Mouse (Mus musculus) testis, postnatal 14 days (tissue): ENCODE measurements around the gene Zbtb12.
"Not testable (repeated sequence)": the region's sequence is repeated elsewhere in the genome, so short reads cannot be mapped to it uniquely, and the experiment has no call there.

Experiments
- DNase-seq: peaks from one replicate; pipeline ENCODE4 v3.0.0; 2021; ENCODE audit warnings: low spot score

The Zbtb12 gene

GRCm38 (mm10) chr17:34874321-34874720 lies 5.0 kb upstream of the Zbtb12 start:
- DNase-seq, result no peak

GRCm38 (mm10) chr17:34881166-34881565 lies 1.9 kb downstream of the Zbtb12 start:
- DNase-seq, result no peak

GRCm38 (mm10) chr17:34881683-34882310 lies 2.5 kb downstream of the Zbtb12 start, which contains the start of gene Gm20547:
Gm20547 (minus strand) TSS chr17:34882042.
- no peak for DNase-seq

- DNase-seq, result no peak
These were observed 4.0 kb downstream of the Zbtb12 start for GRCm38 (mm10) chr17:34883332-34883731.

- no peak for DNase-seq
These were observed 5.4 kb downstream of the Zbtb12 start for GRCm38 (mm10) chr17:34884704-34885103.

GRCm38 (mm10) chr17:34885615-34886014 lies 6.3 kb downstream of the Zbtb12 start:
- DNase-seq, result no peak

- no peak for DNase-seq
These were observed 8.7 kb downstream of the Zbtb12 start for GRCm38 (mm10) chr17:34887942-34888341.

GRCm38 (mm10) chr17:34890074-34890743 lies 10.9 kb downstream of the Zbtb12 start:
- DNase-seq, result no peak

- DNase-seq, result no peak
These were observed 12.1 kb downstream of the Zbtb12 start for GRCm38 (mm10) chr17:34891377-34891776.

- no peak for DNase-seq
These were observed 14.0 kb downstream of the Zbtb12 start for GRCm38 (mm10) chr17:34893072-34893824.

GRCm38 (mm10) chr17:34894074-34894597 lies 14.9 kb downstream of the Zbtb12 start:
- peak; percentile 94 for DNase-seq

- peak; percentile 72 for DNase-seq
These were observed 15.7 kb downstream of the Zbtb12 start for GRCm38 (mm10) chr17:34894801-34895530.

- no peak for DNase-seq
These were observed 16.4 kb downstream of the Zbtb12 start for GRCm38 (mm10) chr17:34895724-34896123.

- peak; percentile 46 for DNase-seq
These were observed 17.1 kb downstream of the Zbtb12 start for GRCm38 (mm10) chr17:34896366-34896765.

GRCm38 (mm10) chr17:34897373-34898159 lies 18.3 kb downstream of the Zbtb12 start:
- no peak for DNase-seq

- peak; percentile 83 for DNase-seq
These were observed 18.9 kb downstream of the Zbtb12 start, which contains the start of the genes C2 and Ehmt2 for GRCm38 (mm10) chr17:34898160-34898586. C2 (minus strand) TSS chr17:34898265. Ehmt2 (plus strand) TSS chr17:34898469.

- DNase-seq, result no peak
These were observed 19.4 kb downstream of the Zbtb12 start for GRCm38 (mm10) chr17:34898706-34899052.

- DNase-seq, result peak; percentile 67
These were observed 20.0 kb downstream of the Zbtb12 start for GRCm38 (mm10) chr17:34899053-34899889.

GRCm38 (mm10) chr17:34899890-34900243 lies 20.6 kb downstream of the Zbtb12 start:
- DNase-seq, result no peak

- DNase-seq, result not testable (repeated sequence)
These were observed 21.5 kb downstream of the Zbtb12 start for GRCm38 (mm10) chr17:34900826-34901225.
